Mouse (Mus musculus) embryonic fibroblast, embryonic 13.5 days (primary cell): Measurements from ENCODE around the gene Slc9a9.

Source experiments
- CTCF ChIP-seq: IDR thresholded peaks from 2 replicates; pipeline ENCODE4 v1.5.1; 2011; ENCODE audit warnings: mild to moderate bottlenecking, control low read depth, low read length, moderate library complexity, borderline replicate concordance; ENCODE audit not compliant: insufficient read depth
- POLR2A ChIP-seq: IDR thresholded peaks from 2 replicates; pipeline ENCODE4 v1.6.1; 2011; ENCODE audit warnings: low read depth, mild to moderate bottlenecking, control low read depth, low read length, moderate library complexity

- TF ChIP-seq CTCF (no peak), POLR2A (no peak)
Observed at GRCm38 (mm10) chr9:95113157-95114135, 443.7 kb downstream of the Slc9a9 start.
